Mouse (Mus musculus) c-Kit-negative CD71-positive TER-119-positive erythroid progenitor cells, embryonic 14.5 days (primary cell): Measurements from ENCODE around the gene Erich4.

ENCODE experiments used
- DNase-seq: peaks from one replicate; pipeline ENCODE4 v3.0.0-alpha.2; 2013; ENCODE audit warnings: low read depth, low spot score

Erich4 gene

DNA sequence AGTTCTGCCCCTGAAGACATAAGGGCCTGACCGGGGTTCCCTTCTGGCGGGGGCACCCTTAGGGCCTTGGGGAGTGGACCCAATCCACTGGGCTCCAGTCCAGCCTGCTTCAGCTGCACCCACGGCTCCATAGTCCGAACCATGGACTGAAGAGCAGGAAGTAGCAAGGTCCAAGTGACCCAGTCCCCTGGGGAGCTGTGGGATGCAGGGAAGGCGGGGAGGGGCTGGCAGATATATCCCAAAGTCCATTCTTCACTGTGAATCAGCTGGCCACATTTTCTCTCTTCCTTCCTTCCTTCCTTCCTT, at the start of gene Erich4:
TSS of gene Erich4 (minus strand) at position 187 of the 306 bp plus-strand sequence.
- DNase-seq, result no peak

DNA sequence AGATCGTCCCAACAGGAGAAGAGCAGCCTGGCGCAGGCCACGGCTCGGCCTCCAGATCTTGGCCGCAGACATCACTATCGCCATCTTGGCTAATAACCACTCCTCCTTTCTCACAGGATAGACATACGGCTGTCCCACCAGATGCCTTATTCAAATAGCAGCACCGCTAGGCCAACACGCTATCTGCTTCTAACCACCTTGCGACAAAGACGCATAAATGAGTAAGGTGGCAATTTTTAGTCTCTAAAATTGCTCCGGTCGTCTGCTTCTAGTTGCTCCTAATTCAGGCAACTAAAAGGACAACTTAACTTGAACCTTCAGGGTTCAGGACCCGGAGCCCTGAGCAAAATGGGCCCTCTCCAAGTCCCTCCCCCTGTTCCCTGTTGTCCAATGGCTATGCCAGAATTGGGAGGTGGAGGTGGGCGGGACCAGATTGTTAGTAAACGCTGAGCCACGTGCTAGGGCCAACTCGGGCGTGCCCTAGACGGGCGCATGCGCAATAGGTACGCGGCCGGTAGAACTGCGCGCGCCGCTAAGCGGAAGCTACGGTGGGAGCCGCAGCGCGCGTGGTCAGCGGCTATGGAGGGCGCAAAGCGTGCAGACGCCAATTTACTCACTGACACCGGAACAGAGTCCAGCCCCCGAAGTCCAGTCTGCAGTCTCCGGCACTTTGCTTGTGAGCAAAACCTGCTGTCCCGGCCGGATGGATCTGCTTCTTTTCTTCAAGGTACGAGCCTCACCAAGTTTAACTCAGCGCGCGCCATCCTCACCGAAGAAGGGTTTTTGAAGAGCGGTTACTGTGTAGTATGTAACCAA, 43.2 kb upstream of the Erich4 start, which contains the start of the genes Bckdha and Exosc5:
TSS of gene Bckdha (minus strand) at position 325 of the 816 bp plus-strand sequence.
TSS of gene Exosc5 (plus strand) at position 508 of the 816 bp plus-strand sequence.
- peak; percentile 99 for DNase-seq

DNA sequence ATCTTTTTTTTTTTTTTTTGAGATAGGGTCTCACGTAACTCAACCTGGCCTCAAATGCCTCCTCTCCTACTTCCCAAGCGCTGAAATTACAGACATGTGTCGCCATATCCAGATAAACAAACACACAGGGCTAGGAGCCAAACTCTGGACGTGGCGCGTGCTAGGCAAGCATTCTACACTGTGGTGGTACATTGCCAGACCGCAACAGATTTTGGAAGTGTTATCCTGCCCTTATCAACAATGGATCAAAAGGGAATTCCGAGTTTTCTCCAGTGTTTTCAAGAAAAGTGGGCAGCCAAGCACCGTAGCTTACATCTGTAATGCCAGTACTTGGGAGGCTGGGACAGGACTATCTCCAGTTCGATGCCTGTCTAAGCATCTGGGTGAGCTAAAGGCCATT, 42.1 kb upstream of the Erich4 start:
- no peak for DNase-seq

DNA sequence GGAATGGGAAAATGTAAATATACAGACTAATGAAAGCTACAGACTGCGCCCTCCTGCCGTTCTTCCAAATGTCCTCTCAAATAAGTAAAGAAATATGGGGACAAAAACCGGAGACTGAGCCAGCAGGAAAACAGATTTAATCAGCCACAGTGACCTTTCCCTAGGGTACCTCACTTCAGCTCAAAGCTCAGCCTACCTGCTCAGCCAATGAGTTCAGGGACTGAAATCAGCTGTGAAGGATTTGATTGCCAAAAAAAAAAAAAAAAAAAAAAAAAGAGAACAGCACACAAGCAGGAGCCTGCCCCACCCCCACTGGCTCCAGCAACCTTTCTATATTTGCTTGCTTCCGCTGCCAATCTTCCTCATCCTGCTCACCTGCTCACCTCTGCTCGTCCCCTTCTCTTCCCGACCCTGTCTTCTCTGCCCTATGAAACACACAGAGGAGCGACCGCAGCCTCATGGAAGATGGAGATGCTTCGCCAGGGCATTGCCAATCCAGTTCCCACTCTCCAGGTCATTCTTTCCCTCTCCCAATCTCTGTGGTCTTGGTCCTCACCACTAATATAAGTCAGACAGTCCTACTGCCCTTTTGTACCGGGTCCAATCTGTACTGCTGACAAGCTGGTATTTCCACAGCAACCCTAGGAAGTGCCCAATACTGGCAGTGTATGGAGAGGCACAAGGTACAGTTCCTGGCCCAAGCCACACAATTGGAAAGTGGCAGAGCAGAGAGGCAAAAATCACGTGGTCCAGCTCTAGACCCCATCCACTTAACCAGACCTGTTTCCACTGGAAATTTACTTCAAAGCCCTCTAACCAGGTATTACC, 40.1 kb upstream of the Erich4 start:
- no peak for DNase-seq

DNA sequence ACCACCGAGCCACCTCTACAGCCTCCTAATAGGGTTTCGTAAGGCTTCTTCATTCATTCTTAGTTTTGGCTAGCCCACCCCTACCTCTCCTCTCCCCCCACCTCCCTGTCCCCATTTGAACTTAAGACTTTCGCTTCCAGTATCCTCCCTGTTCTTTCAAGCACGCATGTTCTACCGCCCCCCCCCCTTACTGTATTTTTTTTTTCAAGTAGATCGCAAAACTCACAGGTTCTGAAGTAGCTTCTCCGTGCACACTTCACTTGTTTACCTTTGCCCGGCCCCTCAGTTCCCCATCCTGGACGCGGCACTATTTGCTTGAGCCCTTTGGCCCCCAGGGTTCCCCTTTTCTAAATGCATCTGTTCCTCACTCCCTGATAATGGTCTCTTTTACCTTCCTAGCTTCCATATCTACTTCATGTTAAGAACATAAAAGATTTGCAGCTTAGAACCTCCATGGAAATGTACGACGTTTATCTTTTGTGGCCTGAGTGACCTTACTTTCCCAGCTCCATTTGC, 36.6 kb upstream of the Erich4 start:
- no peak for DNase-seq

DNA sequence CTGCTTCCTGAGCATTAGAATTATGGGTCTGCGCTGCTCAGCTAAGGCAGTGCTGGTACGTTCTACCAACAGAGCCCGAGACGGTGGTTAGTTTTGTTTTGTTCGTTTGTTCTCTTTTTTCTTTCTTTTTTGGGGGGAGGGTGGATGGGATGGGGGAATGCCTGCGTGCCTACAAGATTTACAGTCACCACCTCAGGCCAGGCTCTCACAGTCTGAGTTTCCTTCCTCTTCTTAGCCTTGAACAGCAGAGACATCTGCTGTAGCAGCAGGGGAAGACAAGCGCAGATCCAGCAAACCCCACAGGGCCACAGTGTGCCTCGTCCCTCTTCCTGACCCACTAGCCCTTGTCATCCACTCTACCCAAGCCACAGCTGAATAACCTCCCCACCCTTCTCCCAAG, 35.6 kb upstream of the Erich4 start:
- no peak for DNase-seq

DNA sequence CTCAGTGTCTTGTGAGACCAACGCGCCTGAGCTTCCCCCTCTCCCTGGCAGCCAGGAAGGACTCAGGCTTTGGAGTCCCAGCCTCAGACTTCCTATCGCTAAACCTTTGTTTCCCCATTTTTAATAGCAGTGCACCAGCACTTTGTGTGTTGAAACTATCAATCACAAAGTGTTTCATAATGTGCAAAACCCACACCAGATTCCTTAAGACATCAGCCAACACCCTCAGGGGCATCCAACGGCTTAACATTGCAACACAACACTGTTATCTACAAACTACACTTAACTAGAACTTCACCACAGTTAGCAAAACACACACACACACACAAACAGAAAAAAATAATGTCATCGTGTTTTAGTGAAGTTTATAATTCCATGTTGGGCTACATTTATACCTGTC, 34.1 kb upstream of the Erich4 start:
- no peak for DNase-seq

DNA sequence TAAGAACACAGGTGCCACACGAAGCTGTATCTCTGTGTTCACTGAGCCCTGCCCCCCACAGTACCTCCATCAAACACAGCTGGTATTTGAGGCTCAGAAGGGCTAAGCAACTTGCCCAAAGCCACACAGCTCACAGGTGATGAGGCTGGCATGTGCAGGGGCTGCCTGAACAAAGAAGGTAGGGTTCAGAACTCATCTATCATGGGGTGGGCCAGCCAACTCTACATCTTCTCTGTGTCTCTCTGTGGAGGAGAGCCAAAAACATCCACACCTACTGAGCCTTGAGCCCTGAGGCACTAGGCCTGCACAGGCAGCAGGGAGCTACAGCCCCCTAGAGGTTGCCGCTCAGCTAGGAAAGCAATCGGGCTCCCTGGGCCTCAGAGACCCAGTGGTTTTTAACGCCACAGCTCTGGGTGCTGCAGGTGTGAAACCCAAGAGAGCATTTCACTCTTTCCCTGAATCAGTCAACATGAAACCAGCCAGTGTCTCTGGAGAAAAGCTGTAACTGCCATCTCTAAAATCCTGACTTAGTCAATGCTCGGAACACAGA, 32.0 kb upstream of the Erich4 start:
- DNase-seq, result no peak

DNA sequence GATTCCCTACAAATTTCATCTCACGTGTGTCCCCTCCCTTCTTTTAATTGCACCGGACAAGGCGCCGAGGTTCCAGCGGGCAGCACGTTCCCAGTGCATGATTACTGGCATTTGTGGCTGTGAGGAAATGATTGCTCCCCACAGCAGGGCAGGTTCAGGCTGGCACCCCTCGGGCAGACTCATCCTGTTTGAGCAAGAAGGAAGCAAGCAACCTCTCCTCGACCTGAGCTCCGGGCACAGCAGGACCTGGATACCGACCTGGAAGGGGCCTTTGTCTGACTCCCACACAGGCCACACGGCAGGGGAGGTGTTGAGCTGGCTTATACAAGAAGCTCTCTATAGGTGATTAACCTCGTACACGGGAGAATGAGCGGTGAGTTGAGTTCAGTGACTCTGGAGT, 29.4 kb upstream of the Erich4 start:
- DNase-seq, result no peak

DNA sequence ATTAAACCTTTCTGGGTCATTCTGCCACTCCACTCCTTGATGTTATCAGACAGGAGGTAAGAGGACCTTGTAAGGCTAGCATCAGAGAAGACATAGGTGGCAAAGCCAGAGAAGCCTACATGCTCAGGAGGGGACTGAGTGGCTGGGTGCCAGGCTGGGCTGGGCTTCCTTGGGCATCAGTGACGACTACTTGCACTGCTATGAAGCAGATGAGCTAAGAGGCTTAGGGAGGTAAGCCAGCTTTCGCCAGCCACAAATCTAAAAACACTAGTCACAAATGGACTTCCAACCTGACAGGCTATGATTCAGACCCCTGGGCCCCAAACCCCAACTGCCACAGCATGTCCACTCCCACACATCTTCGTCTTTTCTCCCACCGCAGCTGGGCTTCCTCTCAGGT, 28.9 kb upstream of the Erich4 start:
- DNase-seq, result no peak

DNA sequence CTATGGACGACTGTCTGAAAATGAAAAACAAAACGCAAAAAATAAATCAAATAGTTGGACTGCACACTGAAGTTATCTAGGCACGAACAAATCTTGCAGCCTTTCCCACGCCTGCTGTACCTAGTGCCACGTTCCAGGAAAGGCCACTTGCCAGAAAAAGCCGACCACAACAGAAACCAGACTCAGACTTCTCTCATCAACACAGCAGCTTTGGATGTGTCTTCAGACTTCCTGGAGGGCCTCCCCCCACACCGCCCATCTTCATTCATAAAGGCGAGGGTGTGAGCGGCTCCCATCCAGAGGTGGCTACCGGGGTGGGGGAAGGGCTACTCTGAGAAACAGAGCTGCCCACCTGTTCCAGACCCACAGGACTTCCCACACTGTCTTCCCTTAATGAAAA, 28.4 kb upstream of the Erich4 start:
- DNase-seq, result no peak

DNA sequence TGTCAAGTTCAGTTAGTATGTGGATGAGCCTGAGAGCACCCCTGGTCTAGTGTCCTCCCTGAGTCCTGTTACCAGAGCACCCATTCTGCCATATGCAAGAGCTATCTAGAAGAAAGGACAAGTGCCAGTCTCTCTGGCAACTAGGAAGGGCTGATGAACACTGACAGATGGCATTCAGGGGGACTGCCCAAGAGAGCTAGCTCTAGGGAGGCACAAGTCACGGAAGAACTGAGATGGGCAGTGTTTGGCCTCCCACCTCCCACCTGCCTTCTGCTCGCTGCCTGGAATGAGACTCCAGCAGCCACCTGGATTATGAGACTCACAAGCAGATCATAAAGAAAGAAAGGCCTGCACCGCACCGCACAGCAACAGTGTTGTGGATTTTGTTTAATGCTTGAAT, 24.1 kb upstream of the Erich4 start:
- no peak for DNase-seq

DNA sequence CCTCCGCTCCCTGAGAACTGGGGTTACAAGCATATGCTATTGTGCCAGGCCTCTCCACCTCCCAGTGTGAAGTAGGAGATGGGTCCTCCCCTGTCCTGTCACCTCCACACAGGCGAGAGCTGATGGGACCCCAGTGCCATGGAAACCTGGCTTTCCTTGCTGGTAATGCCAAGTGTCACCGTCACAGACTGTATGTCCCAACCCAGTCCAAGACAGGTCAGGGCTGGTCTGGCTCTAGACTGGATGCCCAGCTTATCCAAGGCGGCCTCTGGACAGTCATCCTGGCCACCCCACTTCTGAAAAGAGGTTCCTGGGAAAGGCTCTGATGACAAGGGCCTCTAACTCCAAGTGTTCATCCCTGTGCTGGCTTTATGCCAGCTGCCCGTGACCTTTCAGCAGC, 21.4 kb upstream of the Erich4 start:
- DNase-seq, result no peak

DNA sequence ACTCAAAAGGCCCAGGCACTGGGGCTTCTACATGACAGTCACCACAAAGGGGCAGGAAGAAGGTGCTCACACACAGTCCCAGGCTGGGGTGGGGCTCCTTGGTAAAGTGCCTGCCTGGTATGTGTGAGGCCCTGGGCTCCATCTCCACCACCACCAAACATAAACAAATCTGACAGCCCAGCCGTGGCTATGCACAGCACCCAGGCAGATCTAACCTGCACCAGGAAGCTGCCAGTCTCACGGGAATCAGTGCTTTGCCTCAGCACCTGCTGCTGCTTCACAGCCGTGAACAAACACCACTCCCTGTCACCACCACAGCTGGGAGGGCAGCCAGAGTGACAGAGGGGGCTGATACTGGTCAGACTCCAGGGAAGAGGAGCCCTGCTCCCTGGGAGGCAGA, 20.7 kb upstream of the Erich4 start:
- no peak for DNase-seq

DNA sequence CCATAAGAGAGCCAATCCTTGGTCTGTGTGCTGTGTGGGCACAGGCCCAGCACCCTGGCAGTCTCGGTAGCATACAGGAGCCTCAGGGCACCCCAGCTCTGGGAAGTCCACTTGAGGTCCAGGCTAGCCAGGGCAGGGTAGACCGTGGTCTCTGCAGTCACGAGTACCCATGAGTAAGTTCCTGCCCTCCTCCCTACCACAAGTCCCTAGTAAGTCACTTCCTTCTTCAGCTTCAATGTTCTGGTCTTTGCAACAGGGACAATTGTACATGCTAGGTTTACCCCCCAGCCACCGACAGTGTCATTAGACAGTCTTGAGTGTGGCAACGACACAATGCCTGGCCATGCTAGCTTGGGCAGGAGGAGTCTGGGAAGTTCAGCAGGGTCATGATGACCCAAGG, 17.0 kb upstream of the Erich4 start:
- DNase-seq, result no peak

DNA sequence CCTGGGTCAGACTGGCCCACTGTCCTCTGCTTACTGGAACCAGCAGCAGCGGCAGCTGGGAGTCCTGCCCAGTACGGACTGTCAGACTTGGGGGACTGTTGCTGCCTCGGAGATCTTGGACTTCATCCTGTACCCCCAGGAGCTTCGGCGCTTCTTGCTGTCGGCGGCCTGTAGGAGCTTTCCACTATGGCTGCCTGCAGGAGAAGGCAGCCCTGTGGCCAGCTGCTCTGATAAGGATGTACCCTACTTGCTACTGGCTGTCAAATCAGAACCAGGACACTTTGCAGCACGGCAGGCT, 12.6 kb upstream of the Erich4 start:
- DNase-seq, result no peak

DNA sequence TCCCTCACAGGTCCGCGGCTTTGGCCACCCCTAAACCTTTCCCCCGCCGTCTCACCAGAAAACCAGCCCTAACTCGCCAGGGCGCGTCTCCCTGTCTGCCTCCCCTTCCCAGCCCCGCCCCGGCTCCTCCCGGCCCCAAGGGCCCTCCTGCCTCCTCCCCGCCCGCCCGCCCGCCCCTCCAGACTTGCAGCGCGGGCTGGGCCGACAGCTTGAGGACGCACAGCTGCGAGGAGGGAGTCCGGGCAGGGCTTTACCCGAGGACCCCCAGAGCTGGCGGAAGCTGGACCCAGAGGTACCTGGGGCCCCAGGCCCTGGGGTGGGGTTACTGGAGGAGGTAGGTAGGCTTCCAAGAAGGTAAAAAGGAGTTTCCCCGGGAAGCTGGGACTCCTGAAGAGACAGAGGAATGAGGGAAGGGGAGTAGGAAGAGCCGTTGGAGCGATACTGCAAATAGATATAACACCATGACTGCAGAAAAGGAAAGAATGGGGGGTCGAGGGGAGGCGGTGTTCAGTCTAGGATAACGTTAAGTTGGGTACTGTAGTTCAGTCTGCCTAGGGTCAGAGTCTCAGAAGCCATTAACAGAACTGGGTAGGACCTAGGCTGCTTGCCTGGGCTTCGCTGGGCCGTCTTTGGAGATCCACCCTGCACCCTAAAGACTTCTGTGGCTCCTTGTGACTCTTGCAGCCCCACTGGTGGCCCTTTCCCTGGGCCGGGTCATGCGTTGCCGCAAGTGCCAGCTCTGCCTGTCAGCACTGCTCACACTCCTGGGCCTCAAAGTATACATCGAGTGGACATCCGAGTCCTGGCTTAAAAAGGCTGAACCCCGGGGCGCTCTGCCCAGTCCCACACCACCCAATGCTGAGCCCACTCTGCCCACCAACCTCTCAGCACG, 12.0 kb upstream of the Erich4 start:
- peak; percentile 21 for DNase-seq

DNA sequence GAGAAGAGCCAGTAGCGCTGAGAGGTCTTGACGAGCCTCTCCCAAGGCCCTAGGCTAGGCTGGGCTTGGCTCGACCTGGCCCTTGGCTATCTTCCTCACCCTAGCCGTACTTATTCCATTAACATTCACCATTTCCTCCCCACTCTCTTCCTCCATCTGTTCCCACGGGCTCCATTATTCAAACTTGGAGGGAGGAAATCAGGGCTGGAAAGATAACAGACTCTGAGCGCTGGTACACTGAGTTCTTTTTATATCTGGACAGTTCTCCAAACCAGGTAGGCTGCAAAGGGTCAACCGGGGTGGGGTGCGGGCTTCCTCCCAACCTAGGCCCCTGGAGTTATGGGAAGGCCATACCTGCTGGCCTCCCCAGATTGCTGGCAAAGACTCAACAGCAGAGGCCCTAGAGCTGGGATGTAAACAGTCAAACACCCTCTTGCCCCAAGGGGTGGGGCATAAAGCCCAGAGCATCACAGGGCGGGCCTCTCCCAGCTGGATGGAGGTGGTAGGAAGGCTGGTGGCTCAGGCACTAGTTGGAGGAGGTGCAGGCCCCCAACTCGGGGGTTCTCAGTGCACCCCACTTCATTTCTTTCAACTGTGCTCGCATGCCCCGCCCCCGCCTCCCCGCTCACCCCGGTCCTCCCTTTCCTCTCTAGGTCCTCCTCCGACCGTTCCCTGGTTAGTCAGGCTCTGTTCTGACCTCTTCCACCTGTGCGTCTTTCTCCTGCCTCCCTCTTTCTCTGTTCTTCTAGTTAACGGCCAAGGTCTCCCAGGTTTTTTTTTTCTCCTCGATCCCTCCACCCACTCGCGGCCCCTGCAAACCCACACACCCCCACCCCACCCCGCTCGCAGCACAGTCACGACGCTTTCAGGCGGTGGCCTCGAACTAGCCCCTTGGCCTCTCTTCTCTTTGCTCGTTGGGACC, 11.1 kb upstream of the Erich4 start, which contains the start of gene B3gnt8:
TSS of gene B3gnt8 (plus strand) at position 146 of the 922 bp plus-strand sequence.
- no peak for DNase-seq

DNA sequence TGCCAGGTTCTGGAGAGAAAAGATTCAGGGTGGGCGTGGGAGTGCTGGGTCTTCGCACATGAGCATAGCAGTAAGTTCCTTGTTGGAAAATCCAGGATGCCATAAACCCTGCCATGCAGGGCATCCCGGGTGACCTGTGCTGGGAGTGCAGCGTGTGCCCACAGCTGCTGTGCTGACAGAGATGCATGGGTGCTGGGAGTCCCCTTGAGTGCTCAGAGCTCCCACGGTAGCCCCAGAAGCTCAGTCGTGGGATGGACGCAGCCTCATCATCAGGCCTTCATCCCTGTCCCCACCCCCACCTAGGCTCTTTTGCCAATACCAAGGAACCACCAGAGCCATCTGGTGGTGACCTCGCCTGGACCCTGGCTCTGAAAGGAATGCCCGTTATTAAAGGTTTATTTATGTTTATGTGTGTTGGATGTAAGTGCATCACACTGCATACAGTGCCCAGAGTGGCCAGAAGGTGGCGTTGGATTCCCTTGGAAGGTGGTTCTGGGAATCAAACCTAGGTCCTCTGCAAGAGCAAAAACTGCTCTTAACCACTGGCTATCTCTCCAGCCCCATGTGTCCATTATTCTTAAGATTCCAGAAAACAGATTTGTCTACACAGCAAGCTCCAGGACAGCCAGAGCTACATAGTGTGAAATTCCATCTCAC, 10.0 kb upstream of the Erich4 start:
- DNase-seq, result no peak

DNA sequence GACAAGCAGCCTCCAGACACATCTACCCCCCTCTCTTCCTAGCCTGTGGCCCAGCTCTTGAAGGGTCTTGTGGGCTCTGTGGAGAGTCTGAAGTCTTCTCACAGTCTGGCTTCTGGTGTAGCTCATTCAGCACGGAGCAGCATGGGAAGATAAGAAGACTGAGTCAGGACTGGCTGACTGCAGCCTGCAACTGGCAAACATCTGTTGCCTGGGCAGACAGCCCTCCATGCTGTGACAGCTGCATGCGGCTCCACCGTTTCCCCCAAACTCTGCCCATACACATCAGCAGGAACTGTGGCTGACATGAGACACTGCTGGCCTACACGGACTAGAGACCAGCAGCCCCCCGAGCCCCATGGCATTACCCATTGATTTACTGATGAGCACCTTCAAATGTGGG, 9.2 kb upstream of the Erich4 start:
- DNase-seq, result no peak
